Mouse (Mus musculus) thymus, postnatal 36 days (tissue): ENCODE measurements around the gene Slc16a13.
"Not testable (repeated sequence)": the region's sequence is repeated elsewhere in the genome, so short reads cannot be mapped to it uniquely, and the experiment has no call there.

ENCODE experiments used
- DNase-seq, 2 experiments: peaks; one replicate each; pipeline ENCODE4 v3.0.0; 2022; ENCODE audit warnings: mixed read lengths in 2 of 2

The Slc16a13 gene

DNA sequence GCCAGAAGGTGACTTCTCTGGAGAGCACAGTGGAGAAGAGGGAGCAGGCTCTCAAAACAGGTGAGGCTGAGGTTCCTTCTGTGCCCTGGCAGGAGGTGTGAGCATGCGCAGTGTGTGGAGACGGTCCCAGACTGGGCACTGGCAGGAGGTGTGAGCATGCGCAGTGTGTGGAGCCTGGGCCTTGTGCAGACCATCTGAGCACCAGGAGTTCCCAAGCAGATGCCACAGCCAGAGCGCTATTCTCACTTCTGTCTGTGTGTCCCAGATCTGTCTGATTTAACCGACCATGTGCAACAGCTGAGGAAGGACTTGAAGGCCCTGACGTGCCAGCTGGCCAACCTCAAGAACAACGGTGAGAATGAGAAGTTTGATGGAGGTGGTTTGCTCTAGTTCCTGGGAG is 51.4 kb downstream of the Slc16a13 start:
- not testable (repeated sequence) for DNase-seq

DNA sequence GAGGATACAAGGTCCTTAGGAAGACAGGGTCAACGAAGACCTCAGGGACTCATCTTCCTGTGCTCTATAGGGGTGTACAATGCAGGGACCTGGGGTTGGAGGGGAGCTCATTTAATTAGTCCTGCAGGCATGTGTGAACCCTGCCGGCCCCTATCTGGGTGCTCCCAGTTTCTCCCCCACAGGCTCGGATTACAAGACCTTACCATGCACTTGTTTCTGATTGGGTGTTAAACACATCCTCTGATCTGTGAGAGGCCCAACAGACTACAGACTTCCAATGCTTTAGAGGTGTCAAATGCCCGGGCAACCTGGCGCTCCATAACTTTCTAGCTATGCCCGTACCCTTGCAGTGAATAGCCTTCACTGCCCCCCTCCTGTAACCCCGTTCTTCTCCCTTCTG is 52.7 kb downstream of the Slc16a13 start:
- no peak for DNase-seq
